Mouse (Mus musculus): ENCODE measurements at regions not wholly inside any gene's neighbourhood (a gene's known extent, or its start where the extent isn't known, plus 50 kb on each side); places are given as distances from the start of the nearest gene placed in this dataset.

DNA sequence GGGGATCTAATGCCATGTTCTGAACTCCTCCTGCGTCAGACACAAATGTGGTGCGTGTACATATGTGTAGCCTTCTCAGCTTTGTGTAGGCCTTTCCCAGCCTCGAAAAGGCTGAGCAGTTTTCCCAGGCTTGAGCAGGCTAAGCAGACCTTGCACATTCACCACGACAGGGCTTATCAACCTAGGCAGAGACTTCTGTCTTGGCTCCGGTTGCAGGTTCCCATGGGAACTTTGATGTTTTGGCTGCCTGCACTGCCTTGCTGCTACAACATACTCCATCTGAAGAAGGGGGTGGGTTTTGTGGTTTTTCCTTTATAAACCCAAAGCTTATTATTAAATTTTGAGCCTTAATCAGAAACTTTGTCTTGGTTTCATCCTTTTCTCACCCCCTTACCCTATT lies 109.2 kb downstream of the Aptx start:
- Histone ChIP-seq H3K9ac (replicated peaks) (no peak overlapping the region), H3K4me1 (no peaks in the 10 kb centered on the region), H3K4me2 (replicated peaks) (no peak overlapping the region), H3K27ac (replicated peaks) (no peak overlapping the region), H3K36me3 (no peaks in the 10 kb centered on the region), H3K9me3 (no peaks in the 10 kb centered on the region), H3K27me3 (no peaks in the 10 kb centered on the region), H3K4me3 (no peak overlapping the region)
- ATAC-seq (replicated peaks): no peak
- 89% methylated on average over 5 of the region's 5 CpGs for WGBS

DNA sequence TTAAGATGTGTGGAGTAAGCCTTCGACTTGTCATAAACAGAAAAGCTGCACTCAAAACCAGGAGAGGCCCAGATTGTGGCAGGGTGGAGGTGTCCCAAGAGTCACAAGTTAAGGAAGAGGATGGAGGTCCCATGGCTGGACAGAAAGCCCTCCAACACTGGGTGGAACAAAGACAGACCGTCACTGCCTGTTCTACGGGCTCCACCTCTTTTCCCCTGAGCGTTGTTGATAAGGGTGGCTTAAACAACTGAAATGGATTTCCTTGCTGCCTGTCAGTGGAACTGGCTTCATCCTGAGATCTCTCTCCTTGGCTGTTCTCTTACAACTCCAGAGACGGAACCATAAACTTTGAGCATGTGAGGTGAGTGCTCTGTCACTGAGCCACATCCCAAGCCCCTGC lies 78.0 kb downstream of the Aptx start:
- Histone ChIP-seq H3K36me3 (no peaks in the 10 kb centered on the region), H3K9me3 (no peaks in the 10 kb centered on the region), H3K27me3 (no peaks in the 10 kb centered on the region), H3K9ac (replicated peaks) (no peak overlapping the region), H3K4me3 (no peak overlapping the region), H3K27ac (replicated peaks) (no peak overlapping the region), H3K4me2 (replicated peaks) (no peak overlapping the region), H3K4me1 (no peaks in the 10 kb centered on the region)
- no peak for ATAC-seq (replicated peaks)
- 67% methylated on average over 5 of the region's 5 CpGs for WGBS

DNA sequence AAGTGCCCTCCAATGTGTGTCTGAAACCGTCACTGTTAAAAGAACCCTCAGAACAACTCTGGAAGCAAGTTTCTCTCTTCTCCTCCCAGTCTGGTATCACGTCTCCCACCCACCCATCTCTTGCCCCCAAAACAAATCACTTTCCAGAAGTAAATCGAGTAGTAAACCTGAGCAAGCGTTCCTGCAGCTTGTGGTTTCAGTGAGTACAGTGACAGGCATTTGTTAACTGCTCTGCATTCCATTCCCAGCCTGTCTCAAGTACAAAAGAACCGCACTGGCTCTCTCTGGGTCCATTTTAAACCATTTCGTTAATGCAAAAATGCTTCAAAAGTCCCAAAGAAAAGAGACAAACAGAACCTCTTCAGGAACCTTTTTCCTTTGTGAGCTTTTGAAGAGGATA lies 77.1 kb downstream of the Aptx start:
- WGBS: 26% methylated on average over 6 of the region's 6 CpGs
- Histone ChIP-seq H3K36me3 (no peaks in the 10 kb centered on the region), H3K27ac (replicated peaks) (no peak overlapping the region), H3K4me3 (no peak overlapping the region), H3K27me3 (no peaks in the 10 kb centered on the region), H3K4me1 (no peaks in the 10 kb centered on the region), H3K4me2 (replicated peaks) (no peak overlapping the region), H3K9me3 (no peaks in the 10 kb centered on the region), H3K9ac (replicated peaks) (no peak overlapping the region)
- no peak for ATAC-seq (replicated peaks)

Data from forebrain, embryonic 15.5 days (tissue).